ENCODE assay signal across 8 mouse cellular contexts in the genomic region with DNA sequence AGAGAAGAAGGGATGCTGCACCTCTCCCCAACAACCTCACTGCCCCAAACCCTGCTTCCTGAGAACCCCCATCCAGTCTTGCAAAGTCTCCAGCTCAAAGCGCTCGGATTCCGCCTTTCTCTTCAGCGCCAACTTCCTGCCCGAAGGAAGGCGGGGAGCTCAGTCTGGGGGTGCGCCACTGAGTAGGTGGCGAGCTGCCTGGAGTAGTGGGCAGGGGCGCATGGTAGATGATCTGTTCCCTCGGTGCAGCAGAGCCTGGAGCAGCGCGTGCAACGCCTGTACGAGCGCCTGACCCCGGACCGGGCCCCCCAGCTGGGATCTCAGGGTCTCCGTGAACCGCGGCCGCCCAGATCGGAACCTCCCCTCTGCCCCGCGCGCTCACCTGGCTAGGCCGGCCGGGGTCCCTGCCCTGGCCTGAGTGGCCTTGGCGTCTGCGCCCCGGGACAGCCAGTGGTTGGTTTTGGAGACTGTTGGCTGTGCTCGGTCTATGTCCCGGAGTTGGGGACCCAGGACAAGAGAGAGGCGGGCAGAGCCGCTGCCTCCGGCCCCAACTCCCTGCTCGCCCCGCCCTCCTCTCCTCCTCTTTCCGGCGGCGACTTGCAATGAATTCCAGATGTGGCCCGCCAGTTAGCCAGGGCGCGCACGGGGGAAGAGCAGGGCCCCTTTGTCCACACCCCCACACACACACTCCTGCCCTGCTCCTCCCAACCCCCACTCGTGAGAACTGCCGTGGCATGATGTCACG. TPM values are rescaled to one million over a fixed set of nuclear protein-coding genes. Genes with fewer than 3 reads are reported as not detected.
DNase-seq lines count a peak whose midpoint lies in the region; ATAC-seq lines count a peak whose summit lies in the region.

TSS of gene S1pr2 (minus strand) at position 566 of the 745 bp plus-strand sequence.

- H3K36me3 ChIP-seq in erythroblast, embryonic 14.5 days (ENCODE audit: control insufficient read depth): no peaks in the 10 kb centered on the region
- H3K36me3 ChIP-seq in heart, embryonic 11.5 days (ENCODE audit: control insufficient read depth, insufficient read depth, low read length): no peaks in the 10 kb centered on the region
- no peaks in the 10 kb centered on the region for H3K36me3 ChIP-seq in kidney, embryonic 14.5 days (ENCODE audit: control insufficient read depth, insufficient read depth, low read length)
- H3K36me3 ChIP-seq in liver, embryonic 13.5 days: no peaks in the 10 kb centered on the region
- no peaks in the 10 kb centered on the region for H3K36me3 ChIP-seq in stomach, embryonic 14.5 days (ENCODE audit: control insufficient read depth, insufficient read depth, low read length)

- H3K9ac ChIP-seq in heart, embryonic 11.5 days (ENCODE audit: low read depth, low read length): peak within 1 kb of the TSS; percentile 83
- H3K9ac ChIP-seq in kidney, embryonic 14.5 days (ENCODE audit: low read depth, low read length): peak within 1 kb of the TSS; percentile 81
- H3K9ac ChIP-seq in liver, embryonic 13.5 days: peak within 1 kb of the TSS; percentile 80
- H3K9ac ChIP-seq in stomach, embryonic 14.5 days (replicated peaks; ENCODE audit: low read depth, low read length): peak within 1 kb of the TSS; percentile 77

- ATAC-seq in heart, embryonic 11.5 days (replicated peaks; ENCODE audit: insufficient number of reproducible peaks, low FRiP score, low TSS enrichment): peak; percentile 65
- peak; percentile 68 for ATAC-seq in kidney, embryonic 14.5 days (ENCODE audit: low FRiP score, low TSS enrichment)
- ATAC-seq in liver, embryonic 13.5 days (ENCODE audit: low read depth): peak; percentile 67
- ATAC-seq in stomach, embryonic 14.5 days (ENCODE audit: insufficient number of reproducible peaks, insufficient read depth, low FRiP score, low read depth): peak; percentile 70

- under 1% methylated on average over 47 of the region's 47 CpGs for whole genome bisulfite sequencing in heart, embryonic 11.5 days (ENCODE audit: insufficient replicate concordance)
- WGBS in kidney, embryonic 14.5 days: 2% methylated on average over 45 of the region's 47 CpGs
- under 1% methylated on average over 45 of the region's 47 CpGs for WGBS in liver, embryonic 13.5 days (ENCODE audit: insufficient replicate concordance)
- 1% methylated on average over 45 of the region's 47 CpGs for WGBS in stomach, embryonic 14.5 days

- no peaks in the 10 kb centered on the region for H3K9me3 ChIP-seq in erythroblast, embryonic 14.5 days (ENCODE audit: control insufficient read depth, low read length)
- no peaks in the 10 kb centered on the region for H3K9me3 ChIP-seq in heart, embryonic 11.5 days (replicated peaks; ENCODE audit: control insufficient read depth, low read length)
- H3K9me3 ChIP-seq in kidney, embryonic 14.5 days (ENCODE audit: control insufficient read depth, low read length): no peaks in the 10 kb centered on the region
- no peaks in the 10 kb centered on the region for H3K9me3 ChIP-seq in liver, embryonic 13.5 days (replicated peaks)
- no peaks in the 10 kb centered on the region for H3K9me3 ChIP-seq in stomach, embryonic 14.5 days (ENCODE audit: control insufficient read depth, low read depth, low read length)

- H3K27me3 ChIP-seq in erythroblast, embryonic 14.5 days (ENCODE audit: control insufficient read depth): peaks cover 27% of the 10 kb centered on the region
- no peaks in the 10 kb centered on the region for H3K27me3 ChIP-seq in heart, embryonic 11.5 days (ENCODE audit: control insufficient read depth, insufficient read depth, low read length)
- no peaks in the 10 kb centered on the region for H3K27me3 ChIP-seq in kidney, embryonic 14.5 days (ENCODE audit: control insufficient read depth, insufficient read depth, low read length)
- peaks cover 14% of the 10 kb centered on the region; the same call in 1 of the 2 replicates for H3K27me3 ChIP-seq in liver, embryonic 13.5 days
- H3K27me3 ChIP-seq in stomach, embryonic 14.5 days (ENCODE audit: control insufficient read depth, insufficient read depth, low read length): no peaks in the 10 kb centered on the region

- peak; percentile 93 for DNase-seq in A20 (ENCODE audit: low read depth, low spot score)
- peak; percentile 92 for DNase-seq in adrenal gland, adult 2 months
- DNase-seq in liver, embryonic 13.5 days: peak; percentile 53
- DNase-seq in naive thymus-derived CD4-positive, alpha-beta T cell, adult 2 months (ENCODE audit: low read depth): peak; percentile 88

- peak within 1 kb of the TSS; percentile 71 for H3K4me3 ChIP-seq in erythroblast, embryonic 14.5 days (replicated peaks)
- H3K4me3 ChIP-seq in heart, embryonic 11.5 days (ENCODE audit: low read depth, low read length): peak within 1 kb of the TSS; percentile 78
- H3K4me3 ChIP-seq in kidney, embryonic 14.5 days (ENCODE audit: low read length): peak within 1 kb of the TSS; percentile 75
- peak within 1 kb of the TSS; percentile 81 for H3K4me3 ChIP-seq in liver, embryonic 13.5 days (replicated peaks)
- H3K4me3 ChIP-seq in stomach, embryonic 14.5 days (ENCODE audit: low read depth, low read length): peak within 1 kb of the TSS; percentile 80

- peaks cover 25% of the 10 kb centered on the region for H3K4me1 ChIP-seq in erythroblast, embryonic 14.5 days (ENCODE audit: control insufficient read depth)
- peaks cover 41% of the 10 kb centered on the region for H3K4me1 ChIP-seq in heart, embryonic 11.5 days (ENCODE audit: control insufficient read depth, insufficient read depth, low read length)
- H3K4me1 ChIP-seq in kidney, embryonic 14.5 days (ENCODE audit: control insufficient read depth, insufficient read depth, low read length): peaks cover 32% of the 10 kb centered on the region
- H3K4me1 ChIP-seq in liver, embryonic 13.5 days (replicated peaks): peaks cover 67% of the 10 kb centered on the region
- H3K4me1 ChIP-seq in stomach, embryonic 14.5 days (ENCODE audit: control insufficient read depth, insufficient read depth, low read length): peaks cover 37% of the 10 kb centered on the region

- H3K27ac ChIP-seq in heart, embryonic 11.5 days (ENCODE audit: low read depth, low read length): peak within 1 kb of the TSS; percentile 90
- peak within 1 kb of the TSS; percentile 89 for H3K27ac ChIP-seq in kidney, embryonic 14.5 days (ENCODE audit: low read depth, low read length)
- H3K27ac ChIP-seq in liver, embryonic 13.5 days: peak within 1 kb of the TSS; percentile 77
- peak within 1 kb of the TSS; percentile 96 for H3K27ac ChIP-seq in stomach, embryonic 14.5 days (ENCODE audit: low read length)

- H3K4me2 ChIP-seq in heart, embryonic 11.5 days: peak within 1 kb of the TSS; percentile 86
- peak within 1 kb of the TSS; percentile 78 for H3K4me2 ChIP-seq in kidney, embryonic 14.5 days (replicated peaks; ENCODE audit: low read depth, low read length)
- H3K4me2 ChIP-seq in liver, embryonic 13.5 days: peak within 1 kb of the TSS; percentile 97
- peak within 1 kb of the TSS; percentile 79 for H3K4me2 ChIP-seq in stomach, embryonic 14.5 days (replicated peaks; ENCODE audit: low read depth, low read length)

RNA-seq across cellular contexts. Expression of gene S1pr2, which starts in this region (rescaled TPM):
- 10 to 100 TPM; 20.4 to 26.6 TPM for total RNA-seq in adrenal gland, adult 2 months (2021)
- 14.8 and 15.7 TPM in 2 replicates for polyA plus RNA-seq in adrenal gland, adult 2 months (2012; rRNA removed)
- 0.02 TPM in 2 replicates for polyA plus RNA-seq in erythroblast, embryonic 14.5 days (2012)
- 24.6 and 26.5 TPM in 2 replicates for polyA plus RNA-seq in heart, embryonic 11.5 days (2014; fragmentation: Nextera tagmentation; extraction: Ambion mirVana)
- polyA plus RNA-seq in kidney, embryonic 14.5 days (2014; fragmentation: Nextera tagmentation; extraction: Ambion mirVana): 26.7 and 36.1 TPM in 2 replicates
- polyA plus RNA-seq in liver, embryonic 13.5 days (2015; fragmentation: Nextera tagmentation; extraction: Ambion mirVana): 4.7 and 4.8 TPM in 2 replicates
- polyA plus RNA-seq in stomach, embryonic 14.5 days (2014; fragmentation: Nextera tagmentation; extraction: Ambion mirVana): 48.6 and 52.3 TPM in 2 replicates

Comparison
In these comparisons a context has a peak if more than half of its experiments do, and no peak if none do; other contexts are left out.
1. Peak in every context shown above with its lines: DNase-seq, ATAC-seq, H3K4me3 ChIP-seq and H3K27ac ChIP-seq.